Mouse (Mus musculus) liver, adult 2 months (tissue): ENCODE measurements at regions not wholly inside any gene's neighbourhood (a gene's known extent, or its start where the extent isn't known, plus 50 kb on each side); places are given as distances from the start of the nearest gene placed in this dataset.

Source experiments
- CTCF ChIP-seq: fragments of 200-500 bp; IDR thresholded peaks from 2 replicates; pipeline ENCODE4 v1.5.1; 2011; ENCODE audit warnings: low read depth, low read length, control low read depth
- POLR2A ChIP-seq: fragments of 200-500 bp; IDR thresholded peaks from 2 replicates; pipeline ENCODE4 v1.6.1; 2011; ENCODE audit warnings: low read length, control low read depth; ENCODE audit not compliant: insufficient read depth; ENCODE audit errors: extremely low read depth

DNA sequence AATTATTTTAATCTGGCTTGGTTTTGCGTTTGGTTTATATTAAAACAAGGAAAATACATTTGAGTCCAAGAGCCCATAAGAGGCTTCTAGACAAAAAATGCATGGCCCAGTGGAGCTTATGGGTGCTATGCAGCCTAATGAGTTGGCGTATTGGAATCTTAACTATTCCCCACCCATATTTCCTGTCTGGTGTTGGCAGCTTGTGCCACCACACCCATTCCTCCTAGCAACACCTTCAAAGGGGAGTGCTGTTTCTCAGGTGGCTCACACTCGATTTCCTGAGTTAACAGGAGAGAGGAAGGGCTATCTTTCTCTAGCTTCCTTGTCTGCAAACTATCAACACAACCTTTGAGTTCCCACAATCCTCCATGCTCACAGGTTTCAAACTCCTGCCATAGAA, 331.0 kb downstream of the Plk2 start:
- no peak for TF ChIP-seq CTCF
- no peak for TF ChIP-seq POLR2A
